Mouse (Mus musculus) lung, adult 2 months (tissue): ENCODE results near the gene Ptprd.

Experiments used
- CTCF ChIP-seq: fragments of 200-500 bp; IDR thresholded peaks from 2 replicates; pipeline ENCODE4 v1.5.1; 2011; ENCODE audit warnings: mild to moderate bottlenecking, low read length, control low read depth; ENCODE audit not compliant: insufficient read depth
- POLR2A ChIP-seq: fragments of 200-500 bp; IDR thresholded peaks from 2 replicates; pipeline ENCODE4 v1.6.1; 2011; ENCODE audit warnings: low read depth, mild to moderate bottlenecking, control low read depth, low read length, borderline replicate concordance; ENCODE audit errors: extremely low read depth

DNA sequence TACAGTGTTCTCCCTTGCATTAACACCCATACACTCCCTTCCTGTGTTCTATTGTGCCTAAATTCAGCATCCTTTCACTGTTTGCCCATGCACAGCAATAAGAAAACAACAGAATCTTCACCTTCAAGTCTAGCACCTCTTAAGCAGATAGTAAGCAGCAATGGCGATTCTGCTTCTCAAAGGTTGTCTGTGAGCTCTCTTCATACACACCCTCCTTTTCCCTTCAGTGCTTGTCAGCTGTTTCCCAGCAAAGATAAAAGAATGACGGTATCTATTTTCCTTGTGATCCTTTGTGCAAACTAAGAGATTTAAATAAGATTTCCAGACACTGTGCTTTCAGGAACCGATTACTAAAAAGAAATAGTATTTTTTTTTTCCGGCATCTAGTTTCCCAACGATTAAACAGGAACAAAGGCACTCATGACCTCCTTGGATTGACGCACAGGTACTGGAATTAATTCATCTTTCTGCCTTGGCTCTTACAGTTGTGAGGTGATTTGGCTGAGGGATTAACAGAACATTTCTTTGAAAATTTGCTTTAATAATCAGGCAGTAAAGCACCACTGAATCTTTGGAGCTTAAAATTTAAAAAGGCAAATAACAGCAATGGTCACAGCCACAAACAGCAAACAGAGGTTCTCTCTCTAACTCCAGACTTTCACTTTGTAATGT lies 1161.1 kb downstream of the Ptprd start:
- TF ChIP-seq CTCF: no peak
- TF ChIP-seq POLR2A: no peak
